18 mouse cellular contexts compared by ENCODE assay signal in genomic region chr15:77298564-77298963, GRCm38 (mm10). TPM values are rescaled to one million over a fixed set of nuclear protein-coding genes. Genes with fewer than 3 reads are reported as not detected.
DNase-seq lines count a peak whose midpoint lies in the region; ATAC-seq and TF ChIP-seq lines count a peak whose summit lies in the region.
"Had no signal": no experiment of that assay in that cellular context is flagged by ENCODE, and none has a peak within 500 bp of the region (broad histone marks: within the 10 kb centered on the region; RNA-seq: fewer than 3 reads in every experiment).

No protein-coding gene starts in this region.

- H3K9me3 ChIP-seq in hindbrain, embryonic 10.5 days: no peaks in the 10 kb centered on the region
- H3K9me3 ChIP-seq in hindbrain, postnatal 0 days (ENCODE audit: low read length): no peaks in the 10 kb centered on the region
- H3K9me3 ChIP-seq in embryonic facial prominence, embryonic 13.5 days: no peaks in the 10 kb centered on the region
- H3K9me3 ChIP-seq in limb, embryonic 12.5 days: no peaks in the 10 kb centered on the region
- H3K9me3 ChIP-seq: megakaryocyte, embryonic 14.5 days; neural tube, embryonic 13.5 days had no signal

- no peak for TF ChIP-seq CTCF in hindbrain, postnatal 0 days (IDR thresholded peaks at IDR 0.05; ENCODE audit: low read depth)
- TF ChIP-seq CTCF in lung, adult 2 months (IDR thresholded peaks at IDR 0.05; ENCODE audit: insufficient read depth, low read length): no peak

- no peak for TF ChIP-seq POLR2A in lung, adult 2 months (IDR thresholded peaks at IDR 0.05; ENCODE audit: borderline replicate concordance, extremely low read depth, low read depth, low read length)

- ATAC-seq in hindbrain, postnatal 0 days: no peak
- ATAC-seq in embryonic facial prominence, embryonic 13.5 days (ENCODE audit: insufficient number of reproducible peaks, insufficient read depth, low FRiP score, low TSS enrichment, low read depth): no peak
- ATAC-seq in limb, embryonic 12.5 days (ENCODE audit: insufficient number of reproducible peaks, insufficient read depth, low FRiP score, low TSS enrichment, low read depth): peak; percentile 71; the same call in 1 of the 2 replicates
- ATAC-seq: intestine, postnatal 0 days had no signal

- 61% methylated on average over 3 of the region's 3 CpGs for WGBS in hindbrain, embryonic 10.5 days
- 75% methylated on average over 3 of the region's 3 CpGs for WGBS in hindbrain, postnatal 0 days
- WGBS in embryonic facial prominence, embryonic 13.5 days: 15% methylated on average over 3 of the region's 3 CpGs
- 10% methylated on average over 3 of the region's 3 CpGs for WGBS in limb, embryonic 12.5 days
- WGBS in lung, adult 2 months: 77% methylated on average over 3 of the region's 3 CpGs

- intact Hi-C loops in left cerebral cortex, postnatal 25 days (cut with DNase I): no loop called here

- peaks cover 57% of the 10 kb centered on the region for H3K4me1 ChIP-seq in hindbrain, embryonic 10.5 days (replicated peaks)
- H3K4me1 ChIP-seq in hindbrain, postnatal 0 days (ENCODE audit: insufficient read depth, low read length): peaks cover 5% of the 10 kb centered on the region; the same call in 1 of the 2 replicates
- peaks cover 91% of the 10 kb centered on the region for H3K4me1 ChIP-seq in embryonic facial prominence, embryonic 13.5 days
- H3K4me1 ChIP-seq in limb, embryonic 12.5 days (replicated peaks): peaks cover 91% of the 10 kb centered on the region
- H3K4me1 ChIP-seq in lung, adult 2 months (ENCODE audit: control insufficient read depth, insufficient read depth, low read length): peaks cover 30% of the 10 kb centered on the region
- H3K4me1 ChIP-seq: megakaryocyte, embryonic 14.5 days had no signal

- no peak overlapping the region for H3K4me3 ChIP-seq in hindbrain, embryonic 10.5 days
- no peak overlapping the region for H3K4me3 ChIP-seq in hindbrain, postnatal 0 days (ENCODE audit: low read length)
- H3K4me3 ChIP-seq in embryonic facial prominence, embryonic 13.5 days: no peak overlapping the region
- H3K4me3 ChIP-seq in limb, embryonic 12.5 days (replicated peaks): no peak overlapping the region
- H3K4me3 ChIP-seq in lung, adult 2 months (replicated peaks; ENCODE audit: extremely low read depth, low read depth, low read length): no peak overlapping the region
- H3K4me3 ChIP-seq: megakaryocyte, embryonic 14.5 days; neural tube, embryonic 13.5 days had no signal

- H3K9ac ChIP-seq in hindbrain, postnatal 0 days (replicated peaks; ENCODE audit: low read length): no peak overlapping the region
- H3K9ac ChIP-seq in embryonic facial prominence, embryonic 13.5 days: 0 out of 2 replicates have a peak overlapping the region, but pooled peaks have one; percentile 44
- no peak overlapping the region for H3K9ac ChIP-seq in limb, embryonic 12.5 days (replicated peaks)
- H3K9ac ChIP-seq: neural tube, embryonic 13.5 days had no signal

- no peak overlapping the region for H3K4me2 ChIP-seq in hindbrain, postnatal 0 days (ENCODE audit: low read depth, low read length)
- peak overlapping the region; percentile 11; the same call in 1 of the 2 replicates for H3K4me2 ChIP-seq in embryonic facial prominence, embryonic 13.5 days
- H3K4me2 ChIP-seq in limb, embryonic 12.5 days: peak overlapping the region; percentile 40
- H3K4me2 ChIP-seq: neural tube, embryonic 13.5 days had no signal

- peak; percentile 58 for DNase-seq in hindbrain, embryonic 10.5 days (ENCODE audit: low spot score)
- DNase-seq in hindbrain, postnatal 0 days (ENCODE audit: low spot score): no peak
- DNase-seq in embryo, embryonic 10 days (ENCODE audit: low spot score): peak; percentile 83
- DNase-seq in thymus, postnatal 25 days: no peak
- DNase-seq in lung, adult 2 months: no peak
- DNase-seq in left cerebral cortex, postnatal 25 days (ENCODE audit: low spot score in 2 of 2): no peak
- DNase-seq: adrenal gland, adult 8-10 months; cerebellum, postnatal 36 days; heart, adult 18-20 months; kidney, postnatal 4 days; left cerebral cortex, postnatal 4 days; lung, postnatal 14 days; spleen, adult 18-20 months had no signal

- H3K27ac ChIP-seq in hindbrain, embryonic 10.5 days: no peak overlapping the region; the same call in 1 of the 2 replicates
- H3K27ac ChIP-seq in hindbrain, postnatal 0 days: no peak overlapping the region
- H3K27ac ChIP-seq in embryonic facial prominence, embryonic 13.5 days: peak overlapping the region; percentile 71
- H3K27ac ChIP-seq in limb, embryonic 12.5 days: peak overlapping the region; percentile 87
- H3K27ac ChIP-seq: neural tube, embryonic 13.5 days had no signal

- no peaks in the 10 kb centered on the region for H3K27me3 ChIP-seq in hindbrain, embryonic 10.5 days (ENCODE audit: insufficient read depth, poor library complexity, severe bottlenecking)
- H3K27me3 ChIP-seq in hindbrain, postnatal 0 days (ENCODE audit: insufficient read depth, low read length): no peaks in the 10 kb centered on the region
- no peaks in the 10 kb centered on the region for H3K27me3 ChIP-seq in embryonic facial prominence, embryonic 13.5 days
- H3K27me3 ChIP-seq in limb, embryonic 12.5 days: no peaks in the 10 kb centered on the region
- H3K27me3 ChIP-seq: neural tube, embryonic 13.5 days had no signal

- H3K36me3 ChIP-seq in hindbrain, embryonic 10.5 days: peaks cover 20% of the 10 kb centered on the region
- H3K36me3 ChIP-seq in hindbrain, postnatal 0 days (ENCODE audit: insufficient read depth, low read length): no peaks in the 10 kb centered on the region
- no peaks in the 10 kb centered on the region for H3K36me3 ChIP-seq in embryonic facial prominence, embryonic 13.5 days
- H3K36me3 ChIP-seq in limb, embryonic 12.5 days: 0 out of 2 replicates have a peak, but pooled peaks cover 8% of the 10 kb centered on the region

RNA-seq across cellular contexts. Expression of gene Rbfox2, which starts 8.2 kb away (rescaled TPM):
- 50.6 and 77.8 TPM in 2 replicates for polyA plus RNA-seq in hindbrain, embryonic 10.5 days (2016; fragmentation: Nextera tagmentation; extraction: Ambion mirVana)
- total RNA-seq in hindbrain, postnatal 0 days (2014; rRNA removed): 294 and 339 TPM in 2 replicates
- polyA plus RNA-seq in hindbrain, postnatal 0 days (2015; fragmentation: Nextera tagmentation; extraction: Ambion mirVana): 84.1 and 91.9 TPM in 2 replicates
- polyA plus RNA-seq in embryonic facial prominence, embryonic 13.5 days (2015; fragmentation: Nextera tagmentation; extraction: Ambion mirVana): 57.8 and 66.7 TPM in 2 replicates
- polyA plus RNA-seq in limb, embryonic 12.5 days (2016; fragmentation: Nextera tagmentation; extraction: Ambion mirVana): 78.4 and 79.3 TPM in 2 replicates
- 65.0 and 72.0 TPM in 2 replicates for polyA plus RNA-seq in lung, adult 2 months (2012; rRNA removed)
- total RNA-seq in left cerebral cortex, postnatal 25 days (2021): 100 to 1,000 TPM; 244 to 265 TPM

Comparison
In these comparisons a context has a peak if more than half of its experiments do, and no peak if none do; other contexts are left out.
1. DNase-seq: peak in hindbrain, embryonic 10.5 days (single experiment) and embryo, embryonic 10 days (single experiment); none in hindbrain, postnatal 0 days (single experiment), thymus, postnatal 25 days (single experiment), lung, adult 2 months (single experiment) and left cerebral cortex, postnatal 25 days (0 of 2).
2. H3K27ac ChIP-seq: peak in embryonic facial prominence, embryonic 13.5 days (single experiment) and limb, embryonic 12.5 days (single experiment); none in hindbrain, embryonic 10.5 days (single experiment) and hindbrain, postnatal 0 days (single experiment).